Mouse (Mus musculus): ENCODE measurements around the gene Hist1h2bp. TPM values are rescaled to one million over a fixed set of nuclear protein-coding genes. Genes with fewer than 3 reads are reported as not detected.
"Not testable (repeated sequence)": the region's sequence is repeated elsewhere in the genome, so short reads cannot be mapped to it uniquely, and the experiment has no call there.

Gene Hist1h2bp
- polyA plus RNA-seq, 1 experiment from 2014 or later, result 0.74 TPM

DNA sequence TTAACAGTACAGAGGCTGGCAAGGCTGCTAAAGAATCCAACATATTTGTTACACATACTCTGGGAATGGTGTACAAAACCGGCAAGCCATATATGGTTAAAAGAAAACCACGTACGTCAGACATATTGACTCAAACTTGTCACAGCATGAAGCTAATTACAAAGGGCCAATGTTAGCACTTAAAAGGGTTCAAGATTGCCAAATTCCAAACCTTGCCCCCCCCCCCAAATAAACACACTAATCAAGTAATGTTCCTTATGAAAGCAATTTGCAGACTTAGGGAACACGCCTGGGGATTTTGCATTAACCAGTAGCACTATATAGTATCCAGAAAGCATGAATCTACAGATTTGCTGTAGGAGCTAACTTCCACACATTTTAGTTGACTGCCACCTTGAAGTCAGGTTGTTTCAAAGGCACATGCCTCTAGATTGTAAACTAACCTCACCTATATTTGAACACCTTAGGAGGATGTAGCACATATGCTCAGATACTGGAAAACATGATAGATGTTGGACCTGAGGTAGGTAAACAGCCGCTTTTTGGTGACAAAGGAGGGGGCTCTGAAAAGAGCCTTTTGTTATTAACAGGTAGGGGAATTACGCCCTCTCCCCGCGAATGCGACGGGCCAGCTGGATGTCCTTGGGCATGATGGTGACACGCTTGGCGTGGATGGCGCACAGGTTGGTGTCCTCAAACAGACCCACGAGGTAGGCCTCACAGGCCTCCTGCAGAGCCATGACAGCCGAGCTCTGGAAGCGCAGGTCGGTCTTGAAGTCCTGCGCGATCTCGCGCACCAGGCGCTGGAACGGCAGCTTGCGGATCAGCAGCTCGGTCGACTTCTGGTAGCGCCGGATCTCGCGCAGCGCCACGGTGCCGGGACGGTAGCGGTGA lies 4.7 kb upstream of the Hist1h2bp start:
- Histone ChIP-seq H3K4me3 (ENCODE audit: low read depth, low read length) (peak overlapping the region; percentile 44), H3K9ac (ENCODE audit: low read length) (peak overlapping the region; percentile 71), H3K27ac (ENCODE audit: low read depth) (peak overlapping the region; percentile 92), H3K4me2 (ENCODE audit: low read length) (peak overlapping the region; percentile 75), H3K4me1 (replicated peaks; ENCODE audit: control insufficient read depth, insufficient read depth, low read length) (peaks cover 22% of the 10 kb centered on the region)
- ATAC-seq (replicated peaks; ENCODE audit: low FRiP score, low TSS enrichment, low read depth); H3K36me3 ChIP-seq (ENCODE audit: control insufficient read depth, insufficient read depth, low read length); H3K9me3 ChIP-seq (ENCODE audit: control insufficient read depth, low read length); H3K27me3 ChIP-seq (replicated peaks; ENCODE audit: control insufficient read depth, insufficient read depth, low read length): not testable (repeated sequence)
- 2% methylated on average over 17 of the region's 35 CpGs for WGBS
- DNase-seq (ENCODE audit: low spot score), result peak; percentile 74

DNA sequence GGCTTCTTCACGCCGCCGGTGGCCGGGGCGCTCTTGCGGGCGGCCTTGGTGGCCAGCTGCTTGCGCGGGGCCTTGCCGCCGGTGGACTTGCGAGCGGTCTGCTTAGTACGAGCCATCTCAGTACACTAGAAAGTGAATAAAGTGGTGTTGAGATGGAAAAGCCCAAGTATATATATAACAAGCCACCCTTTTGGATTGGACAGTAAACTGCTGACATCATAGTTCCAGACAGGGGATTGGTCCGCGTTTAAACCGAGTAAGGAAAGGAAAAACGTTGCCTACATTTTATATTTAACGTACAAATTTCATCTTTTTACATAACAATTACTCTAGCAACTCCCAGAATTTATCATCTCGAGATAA lies 4.0 kb upstream of the Hist1h2bp start, which contains the start of gene Hist1h3i:
Gene Hist1h3i (minus strand): TSS at position 116 of the 363 bp plus-strand sequence.
- H3K27ac ChIP-seq (ENCODE audit: low read depth), result peak within 1 kb of the TSS; percentile 92
- peak within 1 kb of the TSS; percentile 44 for H3K4me3 ChIP-seq (ENCODE audit: low read depth, low read length)
- no peaks in the 10 kb centered on the region for H3K36me3 ChIP-seq (ENCODE audit: control insufficient read depth, insufficient read depth, low read length)
- H3K27me3 ChIP-seq (replicated peaks; ENCODE audit: control insufficient read depth, insufficient read depth, low read length), result no peaks in the 10 kb centered on the region
- peak within 1 kb of the TSS; percentile 71 for H3K9ac ChIP-seq (ENCODE audit: low read length)
- under 1% methylated on average over 12 of the region's 20 CpGs for WGBS
- peak; percentile 58 for DNase-seq (ENCODE audit: low spot score)
- H3K9me3 ChIP-seq (ENCODE audit: control insufficient read depth, low read length), result no peaks in the 10 kb centered on the region
- peak within 1 kb of the TSS; percentile 75 for H3K4me2 ChIP-seq (ENCODE audit: low read length)
- peaks cover 25% of the 10 kb centered on the region for H3K4me1 ChIP-seq (replicated peaks; ENCODE audit: control insufficient read depth, insufficient read depth, low read length)
- ATAC-seq (replicated peaks; ENCODE audit: low FRiP score, low TSS enrichment, low read depth), result peak; percentile 69

DNA sequence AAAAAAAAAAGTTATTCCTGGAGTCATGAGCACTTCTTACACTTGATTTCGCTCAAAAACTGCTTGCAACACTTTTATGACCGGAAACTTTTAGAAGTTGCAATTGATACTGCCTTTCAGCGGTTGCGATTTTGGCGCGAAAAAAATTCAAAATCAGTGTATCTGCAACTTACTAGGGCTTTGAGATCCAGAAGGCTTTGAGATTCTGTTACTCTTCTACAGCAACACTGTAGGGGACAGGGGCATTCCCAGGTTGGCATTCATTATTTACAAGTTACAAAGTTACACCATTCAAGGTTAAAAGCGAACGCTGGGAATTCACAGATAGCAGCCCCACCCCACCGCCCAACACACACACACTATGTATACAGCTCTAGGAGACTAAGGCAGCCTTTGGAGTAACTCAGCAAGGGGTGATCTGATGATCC lies 3.5 kb upstream of the Hist1h2bp start:
- no peaks in the 10 kb centered on the region for H3K36me3 ChIP-seq (ENCODE audit: control insufficient read depth, insufficient read depth, low read length)
- no peaks in the 10 kb centered on the region for H3K27me3 ChIP-seq (replicated peaks; ENCODE audit: control insufficient read depth, insufficient read depth, low read length)
- 2% methylated on average over 9 of the region's 9 CpGs for WGBS
- no peaks in the 10 kb centered on the region for H3K9me3 ChIP-seq (ENCODE audit: control insufficient read depth, low read length)
- H3K27ac ChIP-seq (ENCODE audit: low read depth), result peak overlapping the region; percentile 92
- peaks cover 25% of the 10 kb centered on the region for H3K4me1 ChIP-seq (replicated peaks; ENCODE audit: control insufficient read depth, insufficient read depth, low read length)
- peak overlapping the region; percentile 39 for H3K4me3 ChIP-seq (ENCODE audit: low read depth, low read length)
- peak overlapping the region; percentile 54 for H3K9ac ChIP-seq (ENCODE audit: low read length)
- H3K4me2 ChIP-seq (ENCODE audit: low read length), result peak overlapping the region; percentile 61
- peak; percentile 79 for DNase-seq (ENCODE audit: low spot score)
- no peak for ATAC-seq (replicated peaks; ENCODE audit: low FRiP score, low TSS enrichment, low read depth)

GRCm38 (mm10) chr13:21784311-21784710 lies 3.0 kb upstream of the Hist1h2bp start:
- no peaks in the 10 kb centered on the region for H3K36me3 ChIP-seq (ENCODE audit: control insufficient read depth, insufficient read depth, low read length)
- H3K4me3 ChIP-seq (ENCODE audit: low read depth, low read length), result no peak overlapping the region
- DNase-seq (ENCODE audit: low spot score) (no peak), ATAC-seq (replicated peaks; ENCODE audit: low FRiP score, low TSS enrichment, low read depth) (no peak)
- peaks cover 25% of the 10 kb centered on the region for H3K4me1 ChIP-seq (replicated peaks; ENCODE audit: control insufficient read depth, insufficient read depth, low read length)
- peak overlapping the region; percentile 61 for H3K4me2 ChIP-seq (ENCODE audit: low read length)
- peak overlapping the region; percentile 92 for H3K27ac ChIP-seq (ENCODE audit: low read depth)
- WGBS, result 26% methylated on average over 6 of the region's 6 CpGs
- H3K9ac ChIP-seq (ENCODE audit: low read length), result peak overlapping the region; percentile 54
- no peaks in the 10 kb centered on the region for H3K9me3 ChIP-seq (ENCODE audit: control insufficient read depth, low read length)
- no peaks in the 10 kb centered on the region for H3K27me3 ChIP-seq (replicated peaks; ENCODE audit: control insufficient read depth, insufficient read depth, low read length)

DNA sequence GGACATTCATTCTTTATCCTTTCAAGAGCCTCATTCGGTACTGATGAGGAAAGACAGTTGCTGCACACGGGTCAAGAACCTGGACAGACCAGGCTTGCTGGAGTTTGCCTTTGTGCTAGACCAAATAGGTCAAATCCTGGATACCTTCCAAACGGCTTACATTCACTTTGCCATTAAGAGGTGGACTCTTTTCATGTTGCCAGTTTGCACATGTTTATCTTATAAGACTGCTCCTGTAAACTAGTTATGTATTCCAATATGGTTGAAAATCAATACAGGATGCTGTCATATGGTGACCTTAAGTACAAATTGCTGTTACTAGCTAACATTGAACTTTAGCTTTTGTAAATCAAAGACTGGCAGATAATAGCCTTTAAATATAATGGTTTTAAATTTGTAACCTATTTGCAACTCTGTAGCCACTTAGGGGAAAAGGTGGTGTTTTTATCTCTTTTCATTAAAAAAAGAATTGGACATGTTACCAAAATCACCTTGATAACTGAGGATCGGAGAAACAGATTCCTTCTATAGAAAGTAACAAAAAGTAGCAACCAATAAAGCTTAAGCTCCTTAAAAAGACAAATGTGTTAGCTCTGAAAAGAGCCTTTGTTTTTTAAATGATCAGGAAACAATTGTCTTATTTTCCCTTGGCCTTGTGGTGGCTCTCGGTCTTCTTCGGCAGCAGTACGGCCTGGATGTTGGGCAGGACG lies 917 bp upstream of the Hist1h2bp start:
- Histone ChIP-seq H3K9me3 (ENCODE audit: control insufficient read depth, low read length) (no peaks in the 10 kb centered on the region), H3K9ac (ENCODE audit: low read length) (peak overlapping the region; percentile 63), H3K27ac (ENCODE audit: low read depth) (peak overlapping the region; percentile 88), H3K36me3 (ENCODE audit: control insufficient read depth, insufficient read depth, low read length) (no peaks in the 10 kb centered on the region), H3K27me3 (replicated peaks; ENCODE audit: control insufficient read depth, insufficient read depth, low read length) (no peaks in the 10 kb centered on the region), H3K4me2 (ENCODE audit: low read length) (peak overlapping the region; percentile 55), H3K4me1 (replicated peaks; ENCODE audit: control insufficient read depth, insufficient read depth, low read length) (peaks cover 31% of the 10 kb centered on the region), H3K4me3 (ENCODE audit: low read depth, low read length) (peak overlapping the region; percentile 36)
- ATAC-seq (replicated peaks; ENCODE audit: low FRiP score, low TSS enrichment, low read depth) (no peak), DNase-seq (ENCODE audit: low spot score) (peak; percentile 65)
- 4% methylated on average over 8 of the region's 8 CpGs for WGBS

GRCm38 (mm10) chr13:21787760-21788593 lies 716 bp downstream of the Hist1h2bp start:
- H3K4me3 ChIP-seq (ENCODE audit: low read depth, low read length), result peak overlapping the region; percentile 21
- 24% methylated on average over 14 of the region's 21 CpGs for WGBS
- H3K9me3 ChIP-seq (ENCODE audit: control insufficient read depth, low read length), result no peaks in the 10 kb centered on the region
- peak overlapping the region; percentile 88 for H3K27ac ChIP-seq (ENCODE audit: low read depth)
- peaks cover 31% of the 10 kb centered on the region for H3K4me1 ChIP-seq (replicated peaks; ENCODE audit: control insufficient read depth, insufficient read depth, low read length)
- H3K36me3 ChIP-seq (ENCODE audit: control insufficient read depth, insufficient read depth, low read length), result no peaks in the 10 kb centered on the region
- H3K4me2 ChIP-seq (ENCODE audit: low read length), result peak overlapping the region; percentile 55
- no peak; the same call in 1 of the 2 replicates for ATAC-seq (replicated peaks; ENCODE audit: low FRiP score, low TSS enrichment, low read depth)
- peak overlapping the region; percentile 47 for H3K9ac ChIP-seq (ENCODE audit: low read length)
- peak; percentile 51 for DNase-seq (ENCODE audit: low spot score)
- no peaks in the 10 kb centered on the region for H3K27me3 ChIP-seq (replicated peaks; ENCODE audit: control insufficient read depth, insufficient read depth, low read length)

GRCm38 (mm10) chr13:21789925-21790324 lies 2.7 kb downstream of the Hist1h2bp start:
- no peak overlapping the region for H3K27ac ChIP-seq (ENCODE audit: low read depth)
- peaks cover 24% of the 10 kb centered on the region for H3K4me1 ChIP-seq (replicated peaks; ENCODE audit: control insufficient read depth, insufficient read depth, low read length)
- DNase-seq (ENCODE audit: low spot score) (peak; percentile 50), ATAC-seq (replicated peaks; ENCODE audit: low FRiP score, low TSS enrichment, low read depth) (no peak)
- no peaks in the 10 kb centered on the region for H3K36me3 ChIP-seq (ENCODE audit: control insufficient read depth, insufficient read depth, low read length)
- H3K9me3 ChIP-seq (ENCODE audit: control insufficient read depth, low read length), result no peaks in the 10 kb centered on the region
- H3K4me2 ChIP-seq (ENCODE audit: low read length), result no peak overlapping the region
- H3K9ac ChIP-seq (ENCODE audit: low read length), result no peak overlapping the region
- no peak overlapping the region for H3K4me3 ChIP-seq (ENCODE audit: low read depth, low read length)
- WGBS, result 38% methylated on average over 6 of the region's 6 CpGs
- H3K27me3 ChIP-seq (replicated peaks; ENCODE audit: control insufficient read depth, insufficient read depth, low read length), result no peaks in the 10 kb centered on the region

Measured in intestine, embryonic 14.5 days (tissue).